Mouse (Mus musculus) hindbrain, embryonic 11.5 days (tissue): ENCODE measurements around the gene 4930404N11Rik. TPM values are rescaled to one million over a fixed set of nuclear protein-coding genes. Genes with fewer than 3 reads are reported as not detected.
A peak's percentile ranks its signal among the peaks of the same experiment; 100 is the strongest.

ENCODE experiments used
- ATAC-seq: fragments of 200-750 bp; cut with Nextera tagmentation; 2 replicates; pipeline ENCODE4 v1.8.0; 2017; ENCODE audit warnings: mild to moderate bottlenecking, moderate TSS enrichment, moderate library complexity; ENCODE audit not compliant: low FRiP score
- DNase-seq: peaks from one replicate; pipeline ENCODE4 v3.0.0-alpha.2; 2015; ENCODE audit warnings: low spot score
- H3K27ac ChIP-seq: fragments of 300-500 bp; sonication (generic); 2 replicates; pipeline ENCODE4 v1.5.1; 2014; ENCODE audit warnings: mild to moderate bottlenecking, low read depth, low read length
- H3K27me3 ChIP-seq: fragments of 300-500 bp; sonication (generic); 2 replicates; pipeline ENCODE4 v1.6.1; 2014; ENCODE audit warnings: mild to moderate bottlenecking, low read length, moderate library complexity, mixed read lengths; ENCODE audit not compliant: control insufficient read depth, insufficient read depth
- H3K36me3 ChIP-seq: fragments of 300-500 bp; sonication (generic); 2 replicates; pipeline ENCODE4 v1.6.1; 2014; ENCODE audit warnings: mild to moderate bottlenecking, low read length, moderate library complexity, mixed read lengths; ENCODE audit not compliant: control insufficient read depth, insufficient read depth
- H3K4me1 ChIP-seq: fragments of 300-500 bp; sonication (generic); replicated peaks from 2 replicates; pipeline ENCODE4 v1.6.1; 2014; ENCODE audit warnings: low read length, mixed read lengths; ENCODE audit not compliant: control insufficient read depth, insufficient read depth
- H3K4me2 ChIP-seq: fragments of 300-500 bp; sonication (generic); replicated peaks from 2 replicates; pipeline ENCODE4 v1.6.1; 2014; ENCODE audit warnings: mild to moderate bottlenecking, low read depth, low read length
- H3K4me3 ChIP-seq: fragments of 300-500 bp; sonication (generic); 2 replicates; pipeline ENCODE4 v1.5.1; 2014; ENCODE audit warnings: low read depth, low read length
- H3K9ac ChIP-seq: fragments of 300-500 bp; sonication (generic); 2 replicates; pipeline ENCODE4 v1.6.1; 2014; ENCODE audit warnings: low read depth, low read length
- H3K9me3 ChIP-seq: fragments of 300-500 bp; sonication (generic); 2 replicates; pipeline ENCODE4 v1.6.1; 2016; ENCODE audit warnings: low read length; ENCODE audit not compliant: control insufficient read depth
- WGBS: fragments of 180-500 bp; shearing (Covaris S2); extraction: QIAGEN DNeasy Blood & Tissue Kit; methylation state at CpG from one replicate; pipeline ENCODE4 v1.1.7; 2014; 5-methylcytosine and 5-hydroxymethylcytosine counted together
- polyA plus RNA-seq: library from polyadenylated mRNA; unstranded; fragments of >200 nt; fragmentation: Nextera tagmentation; extraction: Ambion mirVana; gene quantifications from 2 replicates; pipeline ENCODE4 v1.2.1, GENCODE M21; 2014

Gene 4930404N11Rik
- polyA plus RNA-seq, 1 experiment from 2014 or later, result not detected

DNA sequence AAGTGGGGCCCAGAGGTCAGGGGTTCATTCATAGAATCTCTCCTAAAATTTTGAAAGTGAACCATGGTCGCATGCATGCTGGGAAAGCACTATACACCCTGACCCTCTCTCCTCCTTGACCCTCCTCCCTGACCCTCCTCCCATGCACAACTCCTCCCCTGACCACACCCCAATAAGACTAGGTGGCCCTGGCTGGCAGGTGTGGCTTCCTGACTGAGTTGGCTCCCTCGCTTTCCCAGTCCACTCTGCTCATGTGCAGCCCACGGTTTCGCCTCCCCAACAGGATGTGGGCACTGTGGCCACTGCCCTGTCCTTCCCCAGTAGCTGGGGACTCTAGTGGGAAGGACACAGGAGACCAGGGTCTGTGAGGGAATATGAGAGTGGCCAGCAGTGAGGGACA is 44.7 kb upstream of the 4930404N11Rik start:
- no peak overlapping the region for H3K4me2 ChIP-seq
- ATAC-seq, result no peak
- H3K36me3 ChIP-seq, result no peaks in the 10 kb centered on the region
- no peak overlapping the region for H3K9ac ChIP-seq
- WGBS, result 60% methylated on average over 4 of the region's 4 CpGs
- H3K27me3 ChIP-seq, result peaks cover 20% of the 10 kb centered on the region
- H3K4me3 ChIP-seq, result no peak overlapping the region
- peaks cover 30% of the 10 kb centered on the region for H3K4me1 ChIP-seq
- no peak for DNase-seq
- no peaks in the 10 kb centered on the region for H3K9me3 ChIP-seq
- H3K27ac ChIP-seq, result peak overlapping the region; percentile 53; the same call in 1 of the 2 replicates

- DNase-seq (no peak), ATAC-seq (no peak)
- no peak overlapping the region for H3K4me3 ChIP-seq
- H3K27me3 ChIP-seq, result peaks cover 20% of the 10 kb centered on the region
- no peaks in the 10 kb centered on the region for H3K9me3 ChIP-seq
- no peaks in the 10 kb centered on the region for H3K36me3 ChIP-seq
- 18% methylated on average over 8 of the region's 8 CpGs for WGBS
- H3K27ac ChIP-seq, result peak overlapping the region; percentile 53
- 0 out of 2 replicates have a peak overlapping the region, but pooled peaks have one; percentile 27 for H3K9ac ChIP-seq
- H3K4me2 ChIP-seq, result no peak overlapping the region
- peaks cover 27% of the 10 kb centered on the region for H3K4me1 ChIP-seq
Observed at GRCm38 (mm10) chr10:81409330-81409729, 43.7 kb upstream of the 4930404N11Rik start.

GRCm38 (mm10) chr10:81408871-81409291 is 43.3 kb upstream of the 4930404N11Rik start:
- DNase-seq, result peak; percentile 79
- peak; percentile 26; the same call in 1 of the 2 replicates for ATAC-seq
- Histone ChIP-seq H3K27me3 (peaks cover 22% of the 10 kb centered on the region), H3K9ac (no peak overlapping the region), H3K9me3 (no peaks in the 10 kb centered on the region), H3K4me3 (no peak overlapping the region), H3K4me1 (peaks cover 26% of the 10 kb centered on the region), H3K27ac (peak overlapping the region; percentile 53), H3K4me2 (no peak overlapping the region), H3K36me3 (no peaks in the 10 kb centered on the region)
- WGBS, result 17% methylated on average over 9 of the region's 9 CpGs

DNA sequence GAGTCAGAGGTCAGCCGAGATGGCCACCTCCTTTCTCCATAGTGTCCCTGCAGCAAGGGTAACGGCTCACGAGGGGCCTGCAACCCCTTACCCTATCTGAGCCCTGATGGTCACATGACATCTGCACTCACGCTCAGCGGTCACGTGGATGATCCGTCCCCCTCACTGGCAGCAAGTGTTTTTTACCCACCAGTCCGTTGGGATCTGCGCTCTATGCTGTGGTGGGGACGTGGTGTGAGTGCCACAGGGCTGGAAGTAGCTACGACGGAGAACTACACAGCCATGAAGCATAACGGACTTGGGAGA is 42.8 kb upstream of the 4930404N11Rik start:
- Histone ChIP-seq H3K4me2 (no peak overlapping the region), H3K36me3 (no peaks in the 10 kb centered on the region), H3K9me3 (no peaks in the 10 kb centered on the region), H3K4me3 (no peak overlapping the region), H3K4me1 (peaks cover 26% of the 10 kb centered on the region), H3K9ac (no peak overlapping the region), H3K27ac (peak overlapping the region; percentile 53; the same call in 1 of the 2 replicates), H3K27me3 (peaks cover 22% of the 10 kb centered on the region)
- 37% methylated on average over 13 of the region's 13 CpGs for WGBS
- ATAC-seq, result no peak
- no peak for DNase-seq

DNA sequence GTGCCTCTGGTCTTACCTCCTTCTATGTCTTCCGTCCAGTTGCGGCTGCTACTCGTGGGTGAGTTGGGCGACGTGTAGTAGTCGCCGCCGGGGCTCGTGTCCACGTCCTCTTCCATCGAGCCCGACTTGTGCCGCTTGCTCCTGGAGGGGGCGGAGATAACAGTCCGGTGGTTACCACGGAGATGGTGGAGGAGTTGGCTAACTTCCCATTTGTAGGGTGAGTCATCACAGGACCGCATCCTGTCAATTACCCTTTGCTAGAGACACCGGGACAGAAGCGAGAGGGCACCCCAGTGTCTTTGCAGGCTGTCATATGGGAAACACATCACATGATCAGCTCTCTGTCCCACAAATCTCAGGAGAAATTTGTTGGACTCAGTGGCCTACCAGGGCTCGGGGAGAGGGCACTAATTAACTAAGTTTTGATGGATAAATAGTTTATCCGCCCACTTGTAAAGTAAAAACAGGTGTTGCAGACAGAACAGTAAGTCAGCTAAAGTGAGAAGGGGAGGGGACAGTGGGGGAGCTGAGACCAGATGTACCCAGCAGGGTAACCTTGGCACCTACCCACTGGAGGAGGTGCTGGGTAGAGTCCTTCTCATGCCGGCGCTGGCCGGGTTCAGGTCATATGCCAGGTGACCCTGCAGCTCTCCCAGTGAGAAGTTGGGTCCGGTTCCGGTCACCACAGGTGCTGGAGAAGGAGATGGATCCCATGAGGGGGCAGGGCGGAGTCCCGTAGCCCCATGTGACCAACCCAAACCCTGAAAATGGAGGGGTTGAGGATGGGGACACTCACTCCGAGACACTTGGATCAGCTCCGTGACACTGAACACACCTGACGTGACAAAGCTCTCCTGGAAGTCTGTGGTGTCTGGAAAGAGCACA is 42.2 kb upstream of the 4930404N11Rik start:
- 28% methylated on average over 31 of the region's 31 CpGs for WGBS
- H3K9ac ChIP-seq, result peak overlapping the region; percentile 45
- peak overlapping the region; percentile 23; the same call in 1 of the 2 replicates for H3K4me3 ChIP-seq
- peaks cover 32% of the 10 kb centered on the region for H3K4me1 ChIP-seq
- H3K36me3 ChIP-seq, result no peaks in the 10 kb centered on the region
- peaks cover 22% of the 10 kb centered on the region for H3K27me3 ChIP-seq
- H3K27ac ChIP-seq, result peak overlapping the region; percentile 10; the same call in 1 of the 2 replicates
- H3K9me3 ChIP-seq, result no peaks in the 10 kb centered on the region
- ATAC-seq (no peak), DNase-seq (peak; percentile 59)
- H3K4me2 ChIP-seq, result peak overlapping the region; percentile 26

GRCm38 (mm10) chr10:81406504-81407440 is 41.2 kb upstream of the 4930404N11Rik start:
- DNase-seq, result no peak
- peak overlapping the region; percentile 23; the same call in 1 of the 2 replicates for H3K4me3 ChIP-seq
- no peak for ATAC-seq
- no peaks in the 10 kb centered on the region for H3K9me3 ChIP-seq
- peak overlapping the region; percentile 26 for H3K4me2 ChIP-seq
- peak overlapping the region; percentile 45 for H3K9ac ChIP-seq
- 0 out of 2 replicates have a peak overlapping the region, but pooled peaks have one; percentile 10 for H3K27ac ChIP-seq
- no peaks in the 10 kb centered on the region for H3K36me3 ChIP-seq
- WGBS, result 22% methylated on average over 24 of the region's 24 CpGs
- H3K4me1 ChIP-seq, result peaks cover 33% of the 10 kb centered on the region
- H3K27me3 ChIP-seq, result peaks cover 22% of the 10 kb centered on the region

- DNase-seq, result no peak
- H3K4me3 ChIP-seq, result no peak overlapping the region
- H3K27ac ChIP-seq, result no peak overlapping the region
- H3K4me1 ChIP-seq, result peaks cover 41% of the 10 kb centered on the region
- peaks cover 22% of the 10 kb centered on the region for H3K27me3 ChIP-seq
- H3K36me3 ChIP-seq, result no peaks in the 10 kb centered on the region
- ATAC-seq, result no peak
- H3K9ac ChIP-seq, result no peak overlapping the region
- no peak overlapping the region for H3K4me2 ChIP-seq
- H3K9me3 ChIP-seq, result no peaks in the 10 kb centered on the region
- 42% methylated on average over 13 of the region's 13 CpGs for WGBS
Observed at GRCm38 (mm10) chr10:81405588-81406201, 40.1 kb upstream of the 4930404N11Rik start.

DNA sequence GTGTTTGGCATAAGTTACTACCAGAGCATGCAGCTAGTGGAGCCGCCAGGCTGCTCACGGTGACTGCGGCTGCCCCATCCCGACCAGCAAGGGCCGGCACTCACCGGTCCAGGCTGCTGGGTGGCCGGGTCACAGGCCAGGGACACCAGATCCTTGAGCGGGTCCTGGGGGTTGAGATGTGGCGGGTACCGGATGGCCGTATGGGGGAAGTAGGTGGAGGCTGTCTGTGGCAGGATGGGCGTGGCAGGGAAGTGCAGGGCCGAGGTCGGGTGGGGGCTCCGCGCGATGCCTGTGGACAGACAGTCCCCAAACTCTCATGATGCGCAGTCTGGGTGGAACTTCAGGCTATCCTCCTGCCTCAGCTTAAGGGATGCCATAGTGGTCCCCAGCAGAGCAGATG is 39.1 kb upstream of the 4930404N11Rik start:
- Histone ChIP-seq H3K9me3 (no peaks in the 10 kb centered on the region), H3K36me3 (no peaks in the 10 kb centered on the region), H3K4me1 (peaks cover 45% of the 10 kb centered on the region), H3K9ac (no peak overlapping the region), H3K4me2 (no peak overlapping the region), H3K27ac (no peak overlapping the region), H3K4me3 (no peak overlapping the region), H3K27me3 (peaks cover 24% of the 10 kb centered on the region)
- no peak for ATAC-seq
- WGBS, result 56% methylated on average over 18 of the region's 18 CpGs
- DNase-seq, result no peak
